Mouse (Mus musculus): ENCODE results near the gene Polh.

DNA sequence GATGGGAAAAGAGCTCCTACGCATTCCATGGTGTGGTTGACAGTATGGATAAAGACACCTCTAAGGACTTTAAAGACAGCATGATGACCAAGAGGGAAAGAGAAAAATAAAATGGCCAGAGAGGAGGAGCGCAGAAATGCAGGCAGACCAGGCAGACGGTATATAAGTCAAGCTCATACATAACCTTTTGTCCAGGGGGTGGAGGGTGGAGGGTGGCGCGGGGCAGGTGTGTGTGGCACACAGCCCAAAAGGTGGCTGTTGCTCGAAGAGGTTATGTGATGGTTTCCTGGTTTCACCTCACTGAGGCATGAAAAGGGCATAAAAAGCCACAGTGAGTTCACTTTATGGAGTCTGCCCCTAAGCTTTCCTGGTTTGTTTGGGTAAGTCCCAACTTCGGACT lies 39.9 kb downstream of the Polh start:
- TF ChIP-seq CTCF (IDR thresholded peaks at IDR 0.05; ENCODE audit: borderline replicate concordance, extremely low read depth, insufficient read depth, insufficient read length) (no peak), POLR2A (IDR thresholded peaks at IDR 0.05; ENCODE audit: borderline replicate concordance, extremely low read depth, insufficient read depth, insufficient read length, poor library complexity, severe bottlenecking) (no peak)
